Mouse (Mus musculus) urinary bladder, adult 18-20 months (tissue): ENCODE measurements around the gene Ick.

ENCODE experiments used
- DNase-seq, 2 experiments: peaks; one replicate each; pipeline ENCODE4 v3.0.0; 2022; ENCODE audit warnings: low spot score in 2 of 2, mixed read lengths in 2 of 2

The Ick gene

DNA sequence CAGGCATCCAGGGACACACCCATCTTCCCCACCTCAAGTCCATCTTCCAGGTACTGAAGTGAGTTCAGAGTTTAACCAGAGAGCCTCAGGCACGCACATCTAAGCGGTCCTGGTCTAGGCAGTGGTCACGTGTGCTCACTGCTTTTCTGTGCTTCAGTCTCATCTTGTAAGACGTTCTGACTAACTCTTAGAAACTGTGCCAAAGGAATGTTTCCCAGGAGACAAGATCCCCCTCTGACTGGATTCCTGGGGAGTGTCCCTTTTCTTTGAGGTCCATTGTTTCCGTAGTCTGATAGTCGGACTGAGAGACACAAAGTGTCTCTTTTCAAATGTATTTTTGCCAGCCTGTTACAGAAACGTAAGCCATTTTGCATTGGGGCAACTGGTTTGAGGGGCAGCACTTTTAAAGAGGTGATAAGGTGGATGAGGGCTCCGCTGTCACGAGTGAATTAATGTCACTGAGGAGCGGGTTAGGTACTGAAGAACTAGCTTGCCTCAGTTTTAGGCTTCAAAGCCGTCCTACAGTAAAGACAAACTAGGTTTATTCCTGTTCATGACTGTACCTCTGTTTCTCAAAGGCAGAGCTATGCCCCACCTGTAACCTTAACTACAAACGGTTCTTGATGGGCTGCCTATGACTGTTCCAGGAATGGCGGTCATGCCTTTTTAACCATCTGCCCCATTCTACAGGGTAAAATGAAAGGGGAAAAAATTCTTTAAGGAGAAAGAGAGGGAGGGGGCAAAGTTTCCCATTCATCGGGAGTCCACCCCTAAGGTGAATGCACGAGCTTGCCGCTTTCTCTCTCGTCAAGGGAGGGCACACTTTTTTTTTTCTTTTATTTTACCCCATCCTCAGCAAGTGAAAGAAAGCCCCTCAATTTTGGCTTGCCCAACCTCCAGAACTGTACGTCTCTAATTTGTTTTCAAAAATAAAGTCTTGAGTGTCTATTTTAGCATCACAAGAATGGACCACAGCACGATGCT lies 82.0 kb downstream of the Ick start:
- no peak for DNase-seq

GRCm38 (mm10) chr9:78191736-78192135 lies 82.7 kb downstream of the Ick start:
- peak; percentile 68 to 73 for DNase-seq

- DNase-seq: no peak
Measured at GRCm38 (mm10) chr9:78193902-78194597, 85.1 kb downstream of the Ick start.

DNA sequence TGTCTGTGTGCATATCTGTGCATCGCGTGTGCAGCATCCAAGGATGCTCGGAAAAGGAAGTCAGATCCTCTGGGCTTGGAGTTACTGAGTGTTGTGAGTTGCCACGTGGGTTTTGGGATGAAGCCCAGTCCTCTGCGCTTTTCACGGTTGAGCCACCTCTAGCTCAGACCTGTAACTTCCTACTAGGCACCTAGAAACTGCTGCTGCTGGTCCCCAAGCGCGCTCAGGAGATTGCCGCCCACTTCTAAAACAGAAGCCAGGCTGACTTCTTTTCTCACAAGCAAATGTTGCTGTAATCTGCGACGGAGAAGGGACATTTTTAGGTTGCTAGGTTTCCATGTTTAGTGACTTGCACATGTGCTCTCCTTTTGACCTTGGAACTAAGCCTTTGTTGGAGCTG lies 86.0 kb downstream of the Ick start:
- no peak for DNase-seq

- DNase-seq: no peak
Measured at GRCm38 (mm10) chr9:78197801-78198200, 88.8 kb downstream of the Ick start.

GRCm38 (mm10) chr9:78204194-78204593 lies 95.2 kb downstream of the Ick start:
- no peak for DNase-seq

- no peak for DNase-seq
Measured at GRCm38 (mm10) chr9:78208956-78209355, 100.0 kb downstream of the Ick start.

DNA sequence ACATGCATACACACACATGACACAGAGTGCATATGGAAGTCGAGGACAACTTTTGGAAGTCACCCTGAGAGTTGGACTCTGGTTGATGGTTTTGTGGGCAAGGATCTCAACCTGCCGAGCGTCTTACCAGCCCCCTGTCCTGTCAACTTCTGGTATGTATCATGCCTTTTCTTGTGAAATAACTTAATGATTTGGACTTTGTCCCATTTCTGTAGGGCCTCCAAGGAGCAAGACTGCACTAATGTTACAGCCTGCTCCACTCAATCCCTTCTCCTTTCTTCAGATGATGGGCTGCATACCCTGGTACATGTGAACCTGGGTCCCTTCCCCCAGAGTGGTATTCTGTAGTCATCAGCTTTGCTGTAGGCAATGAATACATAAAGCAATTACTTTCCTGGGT lies 101.1 kb downstream of the Ick start:
- DNase-seq: no peak

- no peak for DNase-seq
Measured at GRCm38 (mm10) chr9:78210821-78211220, 101.8 kb downstream of the Ick start.

DNA sequence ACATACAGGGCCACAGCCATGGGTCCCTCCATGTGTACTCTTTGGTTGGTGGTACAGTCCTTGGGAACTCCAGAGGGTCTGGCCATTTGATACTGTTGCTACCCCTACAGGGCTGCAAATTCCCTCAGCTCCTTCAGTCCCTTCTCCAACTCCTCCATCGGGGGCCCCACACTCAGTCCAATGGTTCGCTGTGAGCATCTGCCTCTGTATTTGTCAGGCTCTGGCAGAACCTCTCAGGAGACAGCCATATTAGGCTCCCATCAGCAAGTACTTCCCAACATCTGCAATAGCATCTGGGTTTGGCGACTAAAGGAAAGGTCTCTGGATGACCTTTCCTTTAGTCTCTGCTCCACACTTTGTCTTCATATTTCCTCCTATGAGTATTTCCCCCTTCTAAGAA lies 102.5 kb downstream of the Ick start:
- DNase-seq: no peak

GRCm38 (mm10) chr9:78212341-78213049 lies 103.5 kb downstream of the Ick start:
- DNase-seq: peak in 1 of 2 experiments; percentile 84

- no peak for DNase-seq
Measured at GRCm38 (mm10) chr9:78217074-78217473, 108.1 kb downstream of the Ick start.
